Mouse (Mus musculus): Measurements from ENCODE around the gene Dnajc12.
"Not testable (repeated sequence)": the region's sequence is repeated elsewhere in the genome, so short reads cannot be mapped to it uniquely, and the experiment has no call there.

- not testable (repeated sequence) for TF ChIP-seq CTCF (IDR thresholded peaks at IDR 0.05); POLR2A (IDR thresholded peaks at IDR 0.05; ENCODE audit: insufficient read depth, low read depth, low read length)
Measured at GRCm38 (mm10) chr10:63351099-63351498, 31.1 kb upstream of the Dnajc12 start.
